Mouse (Mus musculus): ENCODE measurements around the gene Alk.

- TF ChIP-seq POLR2A (IDR thresholded peaks at IDR 0.05; ENCODE audit: control insufficient read depth, extremely low read depth, insufficient read depth, low read length, poor library complexity) (no peak), CTCF (IDR thresholded peaks at IDR 0.05; ENCODE audit: borderline replicate concordance, control insufficient read depth, extremely low read depth, insufficient read depth, low read length, poor library complexity) (no peak)
These were observed 541.4 kb downstream of the Alk start for GRCm38 (mm10) chr17:72062978-72063377.

Measured in thymus, adult 2 months (tissue).